Mouse (Mus musculus) liver, adult 2 months (tissue): Measurements from ENCODE around the gene Tef. TPM values are rescaled to one million over a fixed set of nuclear protein-coding genes. Genes with fewer than 3 reads are reported as not detected.

ENCODE experiments used
- DNase-seq: peaks from one replicate; pipeline ENCODE4 v3.0.0-alpha.2; 2011; ENCODE audit warnings: low read depth, low spot score; ENCODE audit errors: extremely low read depth
- H3K27ac ChIP-seq: fragments of 200-500 bp; replicated peaks from 2 replicates; pipeline ENCODE4 v1.5.1; 2012; ENCODE audit warnings: low read depth, mild to moderate bottlenecking, control low read depth, inconsistent platforms, low read length; ENCODE audit not compliant: insufficient read depth
- H3K27me3 ChIP-seq: fragments of 200-500 bp; 2 replicates; pipeline ENCODE4 v1.6.1; 2012; ENCODE audit warnings: mild to moderate bottlenecking, moderate library complexity, low read length, inconsistent platforms; ENCODE audit not compliant: control insufficient read depth, insufficient read depth
- H3K36me3 ChIP-seq: fragments of 200-500 bp; 2 replicates; pipeline ENCODE4 v1.6.1; 2012; ENCODE audit warnings: low read length, inconsistent platforms; ENCODE audit not compliant: control insufficient read depth, insufficient read depth
- H3K4me1 ChIP-seq: fragments of 200-500 bp; 2 replicates; pipeline ENCODE4 v1.6.1; 2011; ENCODE audit warnings: low read length; ENCODE audit not compliant: control insufficient read depth, insufficient read depth
- H3K4me3 ChIP-seq: fragments of 200-500 bp; 2 replicates; pipeline ENCODE4 v1.5.1; 2011; ENCODE audit warnings: low read depth, mild to moderate bottlenecking, control low read depth, low read length, moderate library complexity; ENCODE audit not compliant: insufficient read depth
- H3K79me2 ChIP-seq: fragments of 200-500 bp; 2 replicates; pipeline ENCODE4 v1.6.1; 2012; ENCODE audit warnings: inconsistent platforms, mild to moderate bottlenecking, low read length, moderate library complexity; ENCODE audit not compliant: control insufficient read depth, insufficient read depth
- H3K9ac ChIP-seq: fragments of 200-500 bp; 2 replicates; pipeline ENCODE4 v1.6.1; 2012; ENCODE audit warnings: low read depth, mild to moderate bottlenecking, control low read depth, inconsistent platforms, low read length
- CTCF ChIP-seq: fragments of 200-500 bp; IDR thresholded peaks from 2 replicates; pipeline ENCODE4 v1.5.1; 2011; ENCODE audit warnings: low read depth, low read length, control low read depth
- POLR2A ChIP-seq: fragments of 200-500 bp; IDR thresholded peaks from 2 replicates; pipeline ENCODE4 v1.6.1; 2011; ENCODE audit warnings: low read length, control low read depth; ENCODE audit not compliant: insufficient read depth; ENCODE audit errors: extremely low read depth
- WGBS: fragments of 180-500 bp; shearing (Covaris S2); methylation state at CpG from one replicate; pipeline ENCODE4 v1.1.7; 2018; 5-methylcytosine and 5-hydroxymethylcytosine counted together
- polyA plus RNA-seq: library from polyadenylated mRNA; depleted of rRNA; stranded (reverse); fragments of >200 nt; gene quantifications from 2 replicates; pipeline ENCODE4 v1.2.3, GENCODE M21; 2012
- total RNA-seq: library from RNA; depleted of rRNA; stranded (reverse); fragments of >200 nt; gene quantifications from 2 replicates; pipeline ENCODE4 v1.2.3, GENCODE M21; 2014

Tef gene
- total and polyA plus RNA-seq, 2 experiments, result 34.6 to 156 TPM

DNA sequence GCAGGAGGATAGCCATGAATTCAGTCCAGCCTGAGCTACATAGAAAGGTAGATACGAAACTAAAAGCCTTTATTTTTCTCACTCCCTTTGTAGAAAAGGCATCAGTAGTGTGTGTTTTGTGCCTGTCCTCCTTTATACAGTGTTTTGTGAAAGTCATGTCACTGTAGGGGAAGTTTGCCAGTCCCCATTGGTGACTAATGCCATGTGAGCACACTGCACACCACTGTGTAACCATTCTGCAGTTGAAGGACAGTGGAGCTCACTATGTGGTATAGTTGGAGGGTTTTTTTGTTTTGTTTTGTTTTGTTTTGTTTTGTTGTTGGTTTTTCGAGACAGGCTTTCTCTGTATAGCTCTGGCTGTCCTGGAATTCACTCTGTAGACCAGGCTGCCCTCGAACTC lies 16.2 kb downstream of the Tef start:
- Histone ChIP-seq H3K27me3 (no peaks in the 10 kb centered on the region), H3K79me2 (peaks cover 5% of the 10 kb centered on the region; the same call in 1 of the 2 replicates), H3K27ac (no peak overlapping the region), H3K4me1 (peaks cover 11% of the 10 kb centered on the region), H3K36me3 (peaks cover 63% of the 10 kb centered on the region), H3K4me3 (no peak overlapping the region), H3K9ac (no peak overlapping the region)
- TF ChIP-seq POLR2A, result no peak
- TF ChIP-seq CTCF, result no peak
- no peak for DNase-seq
- 99% methylated on average over 3 of the region's 3 CpGs for WGBS

DNA sequence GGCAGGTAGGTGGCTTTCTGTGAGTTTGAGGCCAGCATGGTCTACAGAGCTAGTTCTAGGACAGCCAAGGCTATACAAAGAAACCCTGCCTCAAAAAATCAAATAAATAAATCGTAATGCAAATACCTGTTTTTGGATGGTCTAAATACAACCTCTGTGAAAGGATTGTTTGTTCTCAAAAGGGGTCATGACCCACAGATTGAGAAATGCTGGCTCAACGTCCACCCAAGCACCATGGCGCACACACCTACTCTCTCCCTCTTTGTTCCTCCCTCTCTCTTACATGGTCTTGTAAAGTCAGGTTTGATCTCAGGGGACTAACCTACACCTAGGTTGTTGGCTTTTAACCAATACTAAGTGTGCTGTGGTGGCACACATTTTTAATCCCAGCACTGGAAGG lies 20.4 kb downstream of the Tef start:
- H3K27ac ChIP-seq, result peak overlapping the region; percentile 58
- no peak overlapping the region for H3K4me3 ChIP-seq
- 17% methylated on average over 3 of the region's 3 CpGs for WGBS
- no peaks in the 10 kb centered on the region for H3K79me2 ChIP-seq
- H3K27me3 ChIP-seq, result no peaks in the 10 kb centered on the region
- peak; percentile 90 for DNase-seq
- no peak for TF ChIP-seq POLR2A
- TF ChIP-seq CTCF, result no peak
- H3K9ac ChIP-seq, result no peak overlapping the region
- H3K36me3 ChIP-seq, result peaks cover 72% of the 10 kb centered on the region
- peaks cover 5% of the 10 kb centered on the region for H3K4me1 ChIP-seq

- no peak overlapping the region for H3K27ac ChIP-seq
- TF ChIP-seq CTCF (no peak), POLR2A (no peak)
- H3K4me1 ChIP-seq, result peaks cover 7% of the 10 kb centered on the region
- no peaks in the 10 kb centered on the region for H3K79me2 ChIP-seq
- H3K9ac ChIP-seq, result no peak overlapping the region
- H3K27me3 ChIP-seq, result no peaks in the 10 kb centered on the region
- H3K36me3 ChIP-seq, result peaks cover 56% of the 10 kb centered on the region
- no peak overlapping the region for H3K4me3 ChIP-seq
- 62% methylated on average over 3 of the region's 3 CpGs for WGBS
- DNase-seq, result no peak
Measured at GRCm38 (mm10) chr15:81824832-81825231, 22.6 kb downstream of the Tef start.

DNA sequence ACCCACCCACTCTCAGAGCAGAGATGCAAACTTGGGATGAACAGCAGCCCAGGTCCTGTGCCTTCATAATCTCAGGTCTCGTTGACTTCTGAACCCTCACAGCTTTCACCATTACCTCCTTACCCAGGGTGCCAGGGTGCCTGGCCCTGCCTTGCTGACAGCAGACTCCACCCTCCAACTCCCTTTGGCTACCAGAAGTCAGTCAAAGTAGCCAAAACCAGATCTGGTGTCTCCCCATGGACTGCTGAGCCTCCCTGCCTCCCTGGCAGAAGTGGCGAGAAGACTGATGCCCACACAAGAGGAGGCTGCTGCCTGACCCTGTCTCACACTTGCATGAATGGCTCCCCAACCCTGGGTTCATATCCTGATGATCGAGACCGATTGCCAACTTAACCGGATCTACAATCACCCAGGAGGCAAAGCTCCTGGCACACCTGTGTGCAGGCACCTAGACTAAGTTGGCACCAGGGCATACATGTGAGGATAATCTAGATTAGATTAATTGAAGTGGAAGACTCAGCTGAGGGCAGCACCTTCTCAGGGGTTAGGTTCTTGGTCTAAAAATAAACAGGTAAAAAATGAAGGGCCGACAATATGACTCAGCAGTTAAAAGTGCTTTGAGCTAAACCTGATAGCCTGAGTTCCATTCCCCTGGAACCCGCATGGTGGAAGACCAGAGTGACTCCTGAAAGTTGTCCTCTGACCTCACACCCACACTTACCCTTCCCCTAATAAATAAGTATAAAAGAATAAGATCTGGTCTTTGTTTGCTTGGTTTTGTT lies 26.4 kb downstream of the Tef start:
- 51% methylated on average over 7 of the region's 7 CpGs for WGBS
- TF ChIP-seq POLR2A, result no peak
- no peak for TF ChIP-seq CTCF
- H3K27ac ChIP-seq, result peak overlapping the region; percentile 1
- peaks cover 13% of the 10 kb centered on the region for H3K4me1 ChIP-seq
- H3K27me3 ChIP-seq, result no peaks in the 10 kb centered on the region
- H3K79me2 ChIP-seq, result no peaks in the 10 kb centered on the region
- peak; percentile 77 for DNase-seq
- no peak overlapping the region for H3K9ac ChIP-seq
- H3K36me3 ChIP-seq, result peaks cover 31% of the 10 kb centered on the region
- no peak overlapping the region for H3K4me3 ChIP-seq

DNA sequence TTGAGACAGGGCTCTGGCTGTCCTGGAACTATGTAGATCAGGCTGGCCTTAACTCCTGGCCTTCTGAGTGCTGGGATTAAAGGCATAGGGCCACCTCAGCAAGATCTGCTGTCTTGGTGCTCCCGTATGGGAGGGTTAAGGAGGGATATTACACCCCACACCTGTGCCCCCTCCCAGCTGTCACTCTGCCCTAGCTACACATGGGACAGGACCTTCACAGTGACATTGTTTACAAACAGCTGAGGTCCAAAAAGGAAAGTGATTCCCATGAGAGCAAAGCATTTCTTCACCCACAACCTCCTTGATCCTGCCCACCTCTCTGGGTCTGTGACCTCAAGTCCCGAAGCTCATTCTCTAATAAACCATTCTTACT lies 27.0 kb downstream of the Tef start:
- Histone ChIP-seq H3K79me2 (no peaks in the 10 kb centered on the region), H3K9ac (no peak overlapping the region), H3K36me3 (peaks cover 26% of the 10 kb centered on the region), H3K4me3 (no peak overlapping the region), H3K27me3 (no peaks in the 10 kb centered on the region), H3K4me1 (peaks cover 18% of the 10 kb centered on the region), H3K27ac (peak overlapping the region; percentile 1)
- TF ChIP-seq POLR2A, result no peak
- no peak for TF ChIP-seq CTCF
- no peak for DNase-seq
- WGBS, result 57% methylated on average over 2 of the region's 2 CpGs

- no peaks in the 10 kb centered on the region for H3K79me2 ChIP-seq
- H3K9ac ChIP-seq, result no peak overlapping the region
- H3K4me1 ChIP-seq, result peaks cover 29% of the 10 kb centered on the region
- no peak for TF ChIP-seq CTCF
- no peak for TF ChIP-seq POLR2A
- peaks cover 13% of the 10 kb centered on the region for H3K36me3 ChIP-seq
- DNase-seq, result no peak
- peak overlapping the region; percentile 69 for H3K27ac ChIP-seq
- H3K4me3 ChIP-seq, result no peak overlapping the region
- 60% methylated on average over 4 of the region's 4 CpGs for WGBS
- no peaks in the 10 kb centered on the region for H3K27me3 ChIP-seq
Measured at GRCm38 (mm10) chr15:81830530-81830929, 28.3 kb downstream of the Tef start.
